Mouse (Mus musculus) fibroblast of lung, adult 2 months (primary cell): Measurements from ENCODE around the gene Cuta.
"Not testable (repeated sequence)": the region's sequence is repeated elsewhere in the genome, so short reads cannot be mapped to it uniquely, and the experiment has no call there.

Experiments used
- DNase-seq: peaks from one replicate; pipeline ENCODE4 v3.0.0-alpha.2; 2011; ENCODE audit warnings: low read depth

Cuta gene

GRCm38 (mm10) chr17:26939178-26939972, at the start of gene Cuta:
Gene Cuta, minus strand, starts transcription at chr17:26939569.
- DNase-seq = peak; percentile 99

DNA sequence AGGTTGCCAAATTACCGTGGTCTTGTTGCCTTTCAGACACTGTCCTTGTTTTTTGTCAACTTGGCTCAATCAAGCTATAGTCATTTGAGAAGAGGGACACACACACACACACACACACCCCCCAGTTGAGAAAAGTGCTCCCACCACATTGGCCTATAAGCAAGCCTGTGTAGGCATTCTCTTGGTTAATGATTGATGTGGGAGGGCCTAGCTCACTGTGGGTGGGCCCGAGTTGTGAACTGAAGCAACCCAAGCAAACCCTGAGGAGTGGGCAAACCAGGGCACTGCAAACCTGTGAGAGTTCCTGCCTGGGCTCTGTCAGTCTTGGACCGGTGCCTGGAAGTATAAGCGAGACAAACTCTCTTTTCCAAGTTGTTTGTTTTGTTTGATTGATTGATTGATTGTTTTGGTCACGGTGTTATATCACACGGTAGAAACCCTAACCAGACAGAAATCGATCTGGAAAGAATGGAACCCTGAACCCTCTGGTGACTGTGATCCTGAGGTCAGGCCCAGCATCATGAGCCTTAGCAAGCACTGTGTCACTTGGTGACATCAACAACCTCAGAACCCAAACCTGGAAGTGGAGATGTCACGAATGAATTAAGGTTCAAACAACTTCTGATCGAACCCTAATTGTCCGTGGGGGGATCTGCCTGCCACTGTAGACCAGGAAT, 46.3 kb upstream of the Cuta start:
- DNase-seq = no peak

DNA sequence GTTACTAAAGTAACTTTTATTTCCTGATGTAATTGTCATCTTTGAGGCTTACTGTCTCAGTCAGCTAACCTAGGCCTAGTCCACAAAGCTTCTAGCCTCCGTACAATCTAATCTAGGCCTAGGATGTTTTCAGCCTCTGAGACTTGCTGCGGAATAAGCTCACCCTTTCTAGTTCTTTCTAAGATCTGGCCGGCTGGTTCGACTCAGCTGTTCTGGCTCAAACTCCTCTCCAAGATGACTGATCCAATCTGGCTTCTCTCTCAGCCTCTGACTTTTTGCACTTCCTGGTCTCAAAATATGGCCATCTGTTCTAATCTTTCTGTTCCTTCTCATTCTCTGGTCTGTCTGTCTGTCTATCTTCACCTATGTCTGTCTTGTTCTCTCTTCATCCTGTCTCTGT, 44.0 kb upstream of the Cuta start:
- no peak for DNase-seq

GRCm38 (mm10) chr17:26981050-26981449, 41.7 kb upstream of the Cuta start:
- no peak for DNase-seq

- no peak for DNase-seq
Observed at GRCm38 (mm10) chr17:26979426-26979825, 40.1 kb upstream of the Cuta start.

DNA sequence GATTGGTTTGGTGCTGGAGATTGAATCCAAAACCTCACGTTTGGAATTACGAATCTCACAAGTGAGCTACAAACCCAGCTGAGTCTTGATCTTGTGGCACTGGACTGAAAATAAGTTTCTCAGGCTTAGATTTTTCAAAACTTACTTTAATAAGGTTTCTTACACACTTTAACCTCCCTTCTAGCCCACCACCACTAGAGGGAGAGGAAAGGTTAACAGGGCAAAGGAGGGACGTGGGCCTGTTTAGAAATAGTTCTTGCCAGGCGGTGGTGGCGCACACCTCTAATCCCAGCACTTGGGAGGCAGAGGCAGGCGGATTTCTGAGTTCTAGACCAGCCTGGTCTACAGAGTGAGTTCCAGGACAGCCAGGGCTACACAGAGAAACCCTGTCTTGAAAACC, 38.0 kb upstream of the Cuta start:
- DNase-seq = not testable (repeated sequence)

GRCm38 (mm10) chr17:26975415-26975814, 36.0 kb upstream of the Cuta start:
- no peak for DNase-seq

DNA sequence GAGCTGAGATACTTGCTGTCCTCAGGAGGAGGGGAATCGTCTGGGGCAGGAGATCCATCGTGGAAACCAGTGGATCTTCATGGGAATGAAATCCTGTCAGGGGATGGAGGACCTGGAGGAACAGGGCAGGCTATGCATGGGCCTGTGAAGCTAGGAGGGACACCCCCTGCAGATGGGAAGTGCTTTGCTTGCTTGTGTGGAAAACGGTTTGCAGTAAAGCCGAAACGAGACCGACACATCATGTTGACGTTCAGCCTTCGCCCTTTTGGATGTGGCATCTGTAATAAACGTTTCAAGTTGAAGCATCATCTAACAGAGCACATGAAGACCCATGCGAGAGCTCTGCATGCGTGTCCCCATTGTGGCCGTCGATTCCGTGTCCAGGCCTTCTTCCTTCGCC, 35.2 kb upstream of the Cuta start:
- DNase-seq = no peak

DNA sequence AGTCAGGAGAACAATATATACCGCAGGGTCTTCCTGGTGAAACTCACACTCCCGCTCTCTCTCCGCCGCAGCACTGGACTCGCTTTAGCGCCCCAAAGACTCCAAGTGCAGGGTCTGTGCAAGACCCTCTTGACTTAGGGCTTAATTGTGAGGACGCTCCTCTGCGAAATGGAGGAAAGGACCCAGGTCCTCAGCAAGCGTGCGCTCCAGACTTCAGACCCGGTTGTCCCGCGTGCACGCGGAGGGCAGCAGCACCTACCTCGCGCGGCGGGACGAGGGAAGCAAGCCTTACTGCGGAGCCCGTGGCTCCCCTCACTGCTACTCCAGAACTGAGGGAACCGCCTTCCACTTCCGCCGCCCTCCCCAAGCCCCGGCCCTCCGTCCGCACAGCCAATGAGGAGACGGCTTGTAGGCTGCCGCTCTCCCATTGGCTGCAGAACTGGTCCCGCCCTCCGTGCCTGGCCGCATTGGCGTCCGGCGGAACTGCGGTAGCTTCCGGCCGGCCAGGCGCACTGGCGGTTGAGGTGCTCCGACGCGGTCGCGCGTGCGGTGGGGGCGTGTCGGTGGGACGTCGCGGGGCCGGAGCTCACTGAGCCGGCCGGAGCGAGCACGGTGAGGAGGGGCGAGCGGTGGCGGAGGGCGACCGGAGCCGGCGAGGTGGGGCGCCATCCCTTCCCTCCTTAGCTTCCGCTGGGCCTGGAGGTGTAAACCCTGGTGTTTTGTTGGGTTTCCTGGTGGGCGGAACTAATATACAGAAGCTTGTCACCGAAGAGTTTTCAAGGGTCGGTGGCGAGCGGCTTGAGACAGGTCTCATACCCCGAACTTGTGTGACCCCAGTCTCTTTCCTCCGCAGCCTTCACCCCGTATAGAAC, 33.6 kb upstream of the Cuta start, which contains the start of gene Zbtb9:
Zbtb9 (plus strand) TSS at position 465 of the 872 bp plus-strand sequence.
- peak; percentile 89 for DNase-seq

DNA sequence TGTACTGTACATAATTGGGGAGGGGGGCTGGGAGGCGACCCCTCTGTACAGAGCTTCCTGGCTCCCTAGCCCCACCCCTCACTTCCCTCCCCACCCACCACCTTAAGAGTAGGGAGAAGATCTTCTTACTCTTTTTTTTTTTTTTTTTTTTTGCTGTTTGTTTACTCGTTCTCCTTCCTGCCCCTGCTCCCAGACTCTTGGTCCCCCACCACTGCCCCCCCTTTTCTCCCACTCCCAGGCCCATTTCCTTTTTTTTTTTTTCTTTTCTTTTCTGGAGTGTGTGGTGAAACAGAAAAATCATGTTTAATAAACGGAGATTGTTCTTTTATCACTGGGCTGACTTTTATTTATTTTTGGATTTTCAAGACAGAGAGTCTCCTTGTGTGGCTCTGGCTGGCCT, 32.7 kb upstream of the Cuta start:
- no peak for DNase-seq

DNA sequence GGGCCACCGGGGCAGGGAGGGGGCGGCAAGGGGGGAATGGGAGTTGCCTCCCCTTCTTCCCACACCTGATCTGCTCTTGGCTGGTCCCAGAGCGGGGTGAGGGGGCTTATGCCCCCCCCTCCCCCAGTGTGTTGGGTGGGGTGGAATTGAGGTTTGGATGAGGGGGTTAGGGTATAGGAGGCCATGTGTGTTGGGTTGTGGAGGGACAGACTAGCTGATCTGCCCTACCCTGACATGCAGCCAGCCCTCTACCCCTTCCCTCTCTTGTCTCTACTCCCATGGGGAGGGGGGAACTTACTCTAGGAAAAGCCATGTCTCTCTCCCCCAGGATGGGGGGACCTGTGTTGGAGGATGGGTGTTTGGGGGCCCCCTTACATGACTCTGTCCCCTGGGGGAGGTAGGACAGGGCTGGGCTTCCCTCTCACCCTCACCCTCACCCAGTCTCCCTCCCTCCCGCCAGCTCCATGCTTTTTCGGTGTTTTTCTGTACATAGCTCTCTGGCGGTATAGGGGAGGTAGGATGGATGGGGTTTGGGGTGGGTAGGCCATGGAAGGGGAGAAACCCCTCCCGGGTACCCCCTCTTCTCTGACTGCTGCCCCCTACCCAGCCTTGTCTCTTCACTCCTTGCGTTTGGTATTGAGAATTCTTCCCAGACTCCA, 32.0 kb upstream of the Cuta start:
- no peak for DNase-seq

DNA sequence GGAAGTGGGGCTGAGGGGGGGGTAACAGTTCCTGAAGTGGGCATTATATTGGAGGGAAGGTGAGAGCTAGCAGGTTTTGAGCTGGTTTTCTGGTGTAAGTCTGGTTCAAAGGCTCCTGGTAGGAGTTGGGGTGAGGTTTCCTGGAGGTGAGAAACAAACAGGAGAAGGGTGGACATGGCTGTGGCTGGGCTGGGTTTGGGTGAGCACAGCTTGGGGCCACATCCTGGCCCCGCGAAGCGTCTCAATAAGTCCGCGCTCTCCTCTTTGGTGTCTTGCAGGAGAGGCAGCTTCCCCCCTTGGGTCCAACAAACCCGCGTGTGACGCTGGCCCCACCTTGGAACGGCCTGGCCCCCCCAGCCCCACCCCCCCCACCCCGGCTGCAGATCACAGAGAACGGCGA, 30.9 kb upstream of the Cuta start:
- no peak for DNase-seq

DNA sequence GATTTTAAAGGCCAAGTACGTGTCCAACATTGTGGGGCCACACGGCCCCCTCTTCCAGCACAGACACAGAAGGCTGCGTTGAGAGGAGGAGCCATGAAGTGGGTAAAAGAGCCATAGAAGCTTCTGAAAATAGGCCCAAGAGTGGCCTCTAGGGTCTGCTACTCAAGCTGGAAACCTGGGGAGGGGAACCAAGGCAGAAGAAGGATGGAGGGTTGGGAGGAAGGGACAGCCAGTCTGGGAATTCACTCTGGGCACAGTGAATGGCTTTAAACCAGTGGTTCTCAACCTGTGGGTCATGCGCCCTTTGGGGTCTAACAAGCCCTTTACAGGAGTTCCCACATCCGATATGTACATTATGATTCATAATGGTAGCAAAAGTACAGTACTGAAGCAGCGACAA, 29.9 kb upstream of the Cuta start:
- DNase-seq = no peak

DNA sequence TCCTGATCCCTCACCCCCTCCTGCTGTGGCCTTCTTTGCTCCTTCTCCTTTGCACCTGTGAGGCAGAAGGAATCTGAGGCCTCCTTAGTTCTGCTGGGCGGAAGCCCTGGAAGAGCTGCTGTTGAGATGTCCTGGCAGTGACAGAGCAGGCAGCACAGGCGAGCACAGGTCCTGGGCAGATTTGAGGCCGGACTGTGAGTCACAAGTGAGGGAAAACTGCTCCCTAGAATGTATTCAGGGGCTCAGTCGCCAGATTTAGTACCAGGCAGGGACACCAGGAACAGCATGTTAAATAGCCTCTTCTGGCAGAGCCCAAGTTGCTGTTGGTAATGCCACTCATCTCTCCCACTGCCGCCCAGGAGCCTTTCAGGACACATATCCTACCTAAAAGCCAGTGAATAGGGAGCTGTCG, 28.8 kb upstream of the Cuta start:
- no peak for DNase-seq

DNA sequence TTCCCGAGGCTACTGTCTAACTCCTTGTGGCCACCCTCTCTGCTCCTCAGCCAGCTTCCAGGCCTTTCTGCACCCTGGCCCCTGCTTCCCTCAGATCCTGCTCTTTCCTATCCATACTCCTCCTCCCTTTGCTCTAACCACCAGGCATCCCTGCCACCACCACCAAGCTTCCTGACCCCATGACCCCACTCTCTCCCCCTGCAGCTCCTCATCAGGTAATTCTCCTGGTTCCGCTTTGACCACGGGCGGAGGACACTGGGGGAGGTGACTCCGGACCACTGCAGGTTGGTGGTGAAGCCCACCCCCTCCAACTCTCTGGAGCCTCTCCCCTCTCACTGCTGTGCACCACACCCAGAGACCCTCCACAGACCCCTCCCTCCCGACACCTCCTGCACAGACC, 28.1 kb upstream of the Cuta start:
- DNase-seq = no peak

GRCm38 (mm10) chr17:26966993-26967392, 27.6 kb upstream of the Cuta start:
- no peak for DNase-seq

DNA sequence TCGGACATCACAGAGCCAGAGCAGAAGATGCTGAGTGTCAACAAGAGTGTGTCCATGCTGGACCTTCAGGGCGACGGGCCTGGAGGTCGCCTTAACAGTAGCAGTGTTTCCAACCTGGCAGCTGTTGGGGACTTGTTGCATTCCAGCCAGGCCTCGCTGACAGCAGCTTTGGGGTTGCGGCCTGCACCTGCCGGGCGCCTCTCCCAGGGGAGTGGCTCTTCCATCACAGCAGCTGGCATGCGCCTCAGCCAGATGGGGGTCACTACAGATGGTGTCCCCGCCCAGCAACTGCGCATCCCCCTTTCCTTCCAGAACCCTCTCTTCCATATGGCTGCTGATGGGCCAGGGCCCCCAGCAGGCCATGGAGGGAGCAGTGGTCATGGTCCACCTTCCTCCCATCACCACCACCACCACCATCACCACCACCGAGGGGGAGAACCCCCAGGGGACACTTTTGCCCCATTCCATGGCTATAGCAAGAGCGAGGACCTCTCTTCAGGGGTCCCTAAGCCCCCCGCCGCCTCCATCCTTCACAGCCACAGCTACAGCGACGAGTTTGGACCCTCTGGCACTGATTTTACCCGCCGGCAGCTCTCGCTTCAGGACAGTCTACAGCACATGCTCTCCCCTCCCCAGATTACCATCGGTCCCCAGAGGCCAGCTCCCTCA, 22.3 kb upstream of the Cuta start:
- DNase-seq = no peak

DNA sequence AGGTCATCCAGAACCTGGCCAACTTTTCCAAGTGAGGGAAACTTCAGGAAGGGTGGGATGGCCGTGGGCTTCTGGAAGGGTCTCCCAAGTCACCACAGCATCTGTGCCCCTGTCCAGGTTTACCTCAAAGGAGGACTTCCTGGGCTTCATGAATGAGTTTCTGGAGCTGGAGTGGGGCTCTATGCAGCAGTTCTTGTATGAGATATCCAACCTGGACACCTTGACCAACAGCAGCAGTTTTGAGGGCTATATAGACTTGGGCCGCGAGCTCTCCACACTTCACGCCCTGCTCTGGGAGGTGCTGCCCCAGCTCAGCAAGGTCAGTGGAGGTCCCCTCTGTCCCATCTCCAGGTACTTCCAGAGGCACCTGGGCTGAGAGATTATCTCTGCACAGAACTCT, 20.4 kb upstream of the Cuta start:
- no peak for DNase-seq

DNA sequence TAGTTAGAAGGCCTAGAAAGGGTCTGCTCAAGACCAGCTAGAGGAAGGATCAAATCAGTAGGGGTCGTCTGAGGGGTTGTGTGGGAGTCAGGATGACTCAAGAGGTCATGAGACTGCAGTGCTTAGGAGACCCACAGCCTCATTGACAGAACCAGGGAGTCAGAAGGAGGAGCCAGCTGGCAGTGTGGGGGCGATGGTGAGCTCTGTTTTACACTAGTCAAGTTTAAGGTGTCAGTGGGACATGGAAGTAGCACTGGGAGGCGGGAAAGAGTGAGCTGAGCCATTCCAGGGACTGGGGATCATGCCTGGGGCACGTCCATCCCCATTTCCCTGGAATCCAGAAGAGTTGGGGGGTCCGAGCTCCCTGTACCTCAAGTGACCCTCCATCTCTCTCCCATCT, 19.5 kb upstream of the Cuta start:
- DNase-seq = no peak

DNA sequence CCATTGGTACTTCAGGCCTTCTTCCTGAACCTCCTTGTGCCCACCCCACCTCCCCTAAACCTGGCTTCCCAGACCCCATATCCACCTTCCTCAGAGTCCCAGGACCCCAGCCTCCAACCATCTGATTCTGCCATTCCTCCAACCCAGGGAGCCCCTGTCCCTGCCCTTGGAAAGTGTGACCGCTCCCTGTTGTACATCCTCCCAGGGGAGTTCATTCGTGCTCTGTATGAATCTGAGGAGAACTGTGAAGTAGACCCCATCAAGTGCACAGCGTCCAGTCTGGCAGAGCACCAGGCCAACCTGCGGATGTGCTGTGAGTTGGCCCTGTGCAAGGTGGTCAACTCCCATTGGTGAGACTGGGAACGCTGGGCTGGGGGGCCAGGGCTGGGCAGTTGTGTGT, 18.5 kb upstream of the Cuta start:
- no peak for DNase-seq

DNA sequence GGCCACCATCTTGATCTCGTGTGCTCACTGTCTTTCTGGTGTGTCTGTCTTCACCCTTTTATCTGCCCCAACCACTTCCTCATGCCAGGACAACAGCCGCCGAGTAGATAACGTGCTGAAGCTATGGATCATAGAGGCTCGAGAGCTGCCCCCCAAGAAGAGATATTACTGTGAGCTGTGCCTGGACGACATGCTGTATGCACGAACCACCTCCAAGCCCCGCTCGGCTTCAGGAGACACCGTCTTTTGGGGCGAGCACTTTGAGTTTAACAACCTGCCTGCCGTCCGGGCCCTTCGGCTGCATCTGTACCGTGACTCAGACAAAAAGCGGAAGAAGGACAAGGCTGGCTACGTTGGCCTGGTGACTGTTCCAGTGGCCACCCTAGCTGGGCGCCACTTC, 17.5 kb upstream of the Cuta start:
- no peak for DNase-seq

DNA sequence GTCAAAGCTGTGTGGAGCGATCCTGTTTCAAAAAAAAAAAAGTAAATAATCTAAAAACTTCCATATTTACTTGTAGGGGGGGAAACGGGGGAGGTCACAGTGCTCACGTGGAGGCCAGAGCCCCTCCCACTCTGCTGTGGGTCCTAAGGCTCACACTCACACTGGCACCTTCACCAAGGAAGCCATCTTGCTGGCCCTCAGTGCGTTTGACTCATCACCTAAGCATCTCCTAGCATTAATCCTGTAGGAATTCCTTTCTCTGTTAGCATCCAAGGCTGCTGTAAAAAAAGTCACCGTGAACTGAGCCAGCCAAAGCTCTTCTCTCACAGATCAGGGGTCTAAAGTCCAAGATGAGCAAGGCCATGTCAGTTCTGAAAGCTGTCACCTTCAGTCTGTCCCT, 16.9 kb upstream of the Cuta start:
- DNase-seq = no peak
